Mouse (Mus musculus) telencephalon, adult 2 months (tissue): ENCODE results near the gene Mknk2.
"Not testable (repeated sequence)": the region's sequence is repeated elsewhere in the genome, so short reads cannot be mapped to it uniquely, and the experiment has no call there.

Experiments used
- DNase-seq: peaks from one replicate; pipeline ENCODE4 v3.0.0-alpha.2; 2011; ENCODE audit warnings: low read depth, low spot score

The Mknk2 gene

DNA sequence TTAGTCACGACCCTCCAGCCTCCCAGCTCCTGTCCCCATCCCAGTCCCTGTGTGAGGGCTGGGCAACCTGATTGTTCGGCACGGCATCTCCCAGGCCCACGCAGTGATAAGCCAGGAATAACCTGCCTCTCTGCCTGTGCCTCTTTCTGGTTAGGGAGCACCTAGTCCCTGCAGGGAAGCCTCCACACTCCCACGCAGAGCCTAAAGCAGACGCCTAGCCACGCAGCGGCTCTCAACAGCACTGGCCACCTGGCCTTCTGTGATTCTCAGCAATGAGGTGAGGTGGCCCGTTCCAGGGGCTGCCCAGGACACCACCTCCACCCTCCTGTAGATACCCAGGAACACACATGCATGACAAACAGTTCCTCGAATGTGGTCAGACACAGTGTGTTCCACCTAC is 27.5 kb downstream of the Mknk2 start:
- no peak for DNase-seq

DNA sequence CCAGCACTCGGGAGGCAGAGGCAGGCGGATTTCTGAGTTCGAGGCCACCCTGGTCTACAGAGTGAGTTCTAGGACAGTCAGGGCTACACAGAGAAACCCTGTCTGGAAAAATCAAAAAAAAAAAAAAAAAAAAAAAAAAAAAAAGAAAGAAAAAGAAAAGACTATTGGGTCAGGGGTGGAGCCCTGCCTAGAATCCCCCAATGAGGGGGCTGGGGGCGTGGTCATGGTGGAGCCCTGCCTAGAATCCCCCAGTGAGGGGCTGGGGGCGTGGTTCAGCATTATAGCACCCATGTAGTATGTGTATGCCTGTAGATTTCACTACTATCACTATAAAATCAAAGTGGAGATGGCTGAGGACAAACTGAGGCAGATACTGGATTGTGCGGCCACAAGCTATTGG is 28.0 kb downstream of the Mknk2 start:
- DNase-seq, result not testable (repeated sequence)

DNA sequence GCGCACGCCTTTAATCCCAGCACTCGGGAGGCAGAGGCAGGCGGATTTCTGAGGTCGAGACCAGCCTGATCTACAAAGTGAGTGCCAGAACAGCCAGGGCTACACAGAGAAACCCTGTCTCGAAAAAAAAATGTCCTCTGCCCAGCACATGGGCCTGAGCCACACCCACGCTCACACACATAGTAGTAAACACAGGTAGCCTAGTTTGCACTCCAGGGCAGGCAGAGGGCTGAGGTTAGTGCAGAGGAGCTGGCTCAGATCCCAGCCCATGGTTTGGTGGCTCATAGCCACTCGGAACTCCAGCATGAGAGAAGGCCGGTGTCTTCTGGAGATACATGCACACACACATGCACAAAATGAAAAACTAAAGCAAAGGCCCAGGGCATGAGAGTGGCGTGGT is 31.0 kb downstream of the Mknk2 start:
- DNase-seq, result no peak

GRCm38 (mm10) chr10:80635345-80635744 is 42.6 kb downstream of the Mknk2 start:
- no peak for DNase-seq

- no peak for DNase-seq
Observed at GRCm38 (mm10) chr10:80628925-80629324, 49.0 kb downstream of the Mknk2 start.

- no peak for DNase-seq
Observed at GRCm38 (mm10) chr10:80627685-80628084, 50.2 kb downstream of the Mknk2 start.

GRCm38 (mm10) chr10:80625764-80626163 is 52.1 kb downstream of the Mknk2 start:
- DNase-seq, result no peak

DNA sequence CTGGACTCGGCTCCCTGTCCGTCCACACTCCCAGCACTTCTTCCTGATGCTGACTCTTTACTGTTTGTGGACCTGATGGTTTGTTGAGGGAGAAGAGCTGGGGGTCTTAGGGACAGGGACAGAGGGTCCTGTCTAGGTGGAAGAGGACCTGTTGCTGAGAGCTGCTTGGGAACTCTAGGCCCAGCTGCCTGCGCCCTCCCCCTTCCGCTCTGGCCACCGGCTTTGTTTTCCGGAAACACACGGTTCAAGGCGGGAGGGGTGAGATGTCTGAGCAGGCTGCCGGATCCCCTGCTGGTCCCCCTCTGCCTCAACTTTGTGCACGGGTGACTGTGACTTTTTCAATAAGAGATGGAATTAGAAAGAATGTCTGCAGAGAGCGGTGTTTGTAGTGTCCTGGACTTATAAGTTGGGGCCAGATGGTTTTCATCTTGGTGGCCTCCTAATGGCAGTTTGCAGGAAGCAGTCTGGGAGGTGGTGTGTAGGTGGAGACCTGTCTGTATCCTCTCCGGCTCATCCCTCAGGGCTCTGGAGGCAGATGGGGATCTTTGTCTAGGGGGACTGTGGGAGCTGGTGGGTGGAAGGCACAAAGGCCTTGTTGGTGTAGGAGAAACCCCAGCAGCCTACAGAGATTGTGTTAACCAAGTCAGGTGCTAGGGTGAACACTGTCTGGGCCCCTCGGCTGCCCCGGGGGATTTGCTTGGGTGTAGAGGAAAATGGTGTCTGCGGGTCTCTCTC is 54.3 kb downstream of the Mknk2 start:
- peak; percentile 44 for DNase-seq

DNA sequence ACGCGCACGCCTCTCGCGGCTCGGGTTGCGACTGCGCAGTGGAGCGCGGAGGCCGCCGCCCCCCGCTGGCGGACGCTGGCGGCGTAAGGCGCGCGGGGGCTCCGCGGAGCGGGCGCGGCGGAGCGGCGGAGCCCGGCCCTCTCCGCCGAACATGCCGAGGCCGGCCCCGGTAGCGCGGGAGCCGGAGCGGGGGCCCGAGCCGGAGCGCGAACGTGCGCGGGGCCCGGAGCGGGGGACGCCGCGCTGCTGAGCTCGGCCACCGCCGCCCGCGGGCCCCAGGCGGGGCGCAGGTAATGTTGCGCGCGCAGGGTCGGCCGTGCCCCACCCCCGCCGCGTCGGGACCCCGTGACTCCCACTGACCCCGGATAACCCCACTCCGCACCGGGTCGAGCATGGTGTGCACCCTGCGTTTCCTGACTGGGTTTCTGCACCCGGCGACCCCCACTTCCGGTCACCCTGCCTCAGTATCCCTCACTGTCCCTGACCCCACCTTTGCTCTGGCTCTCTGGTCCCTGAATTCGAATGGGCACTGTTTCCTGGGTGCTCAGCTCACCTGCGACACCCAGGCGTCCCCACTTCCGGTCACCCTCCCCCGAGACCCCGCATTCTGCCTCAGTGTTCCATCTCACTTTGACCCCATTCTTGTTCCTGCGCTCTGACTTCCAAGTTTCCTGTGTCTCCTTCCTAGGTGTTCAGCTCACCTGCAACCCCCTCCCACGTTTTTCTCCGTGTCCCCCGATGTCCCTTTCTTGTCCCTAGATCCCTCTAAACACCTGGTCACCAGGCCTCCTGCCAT is 55.1 kb downstream of the Mknk2 start, which contains the start of gene Csnk1g2:
Gene Csnk1g2 (plus strand): TSS at position 178 of the 796 bp plus-strand sequence.
- no peak for DNase-seq

DNA sequence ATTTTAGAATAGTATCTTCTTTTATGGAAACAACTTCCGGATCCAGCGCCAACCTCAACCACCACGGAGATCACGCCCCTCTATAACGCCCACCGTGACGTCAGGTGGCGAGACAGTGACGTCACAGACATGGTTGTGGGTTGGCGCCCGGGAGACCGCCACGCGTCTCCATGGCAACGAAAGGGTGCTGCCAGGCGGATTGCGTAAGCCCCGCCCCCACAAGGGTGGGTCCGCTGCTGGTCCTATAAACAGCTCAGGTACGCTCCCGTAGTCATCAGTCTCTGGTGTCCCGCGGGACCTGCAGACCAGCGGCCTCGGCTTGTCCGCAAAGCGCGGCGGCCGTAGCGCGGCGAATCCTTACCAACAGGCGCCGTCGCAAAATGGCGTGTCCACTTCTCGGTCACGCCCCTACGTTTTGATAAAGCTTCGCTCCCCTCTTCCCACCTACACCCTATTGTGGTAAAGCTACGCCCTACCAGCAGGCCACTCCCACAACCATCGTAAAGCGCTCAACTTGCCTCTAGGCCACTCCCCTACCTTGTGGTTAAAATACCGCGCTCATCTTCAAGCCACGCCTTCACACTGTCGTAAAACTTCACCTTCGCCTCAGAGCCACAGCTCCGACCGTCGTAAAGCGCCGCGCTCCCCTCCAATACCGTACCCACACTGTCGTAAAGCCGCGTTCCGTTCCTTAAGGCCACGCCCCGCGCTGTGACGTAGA is 55.8 kb downstream of the Mknk2 start:
- peak; percentile 100 for DNase-seq

DNA sequence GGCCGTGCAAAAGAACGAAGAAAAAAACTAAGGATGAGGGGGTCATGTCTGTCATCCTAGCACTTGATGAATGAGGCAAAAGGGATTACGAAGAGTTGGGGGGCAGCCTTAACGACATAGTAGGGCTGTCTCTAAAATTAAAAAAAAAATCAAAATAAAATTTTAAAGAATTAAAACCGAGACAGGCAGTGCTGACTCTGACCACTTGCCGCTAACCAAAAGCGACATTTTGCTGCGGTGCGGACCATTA is 56.3 kb downstream of the Mknk2 start:
- DNase-seq, result no peak

DNA sequence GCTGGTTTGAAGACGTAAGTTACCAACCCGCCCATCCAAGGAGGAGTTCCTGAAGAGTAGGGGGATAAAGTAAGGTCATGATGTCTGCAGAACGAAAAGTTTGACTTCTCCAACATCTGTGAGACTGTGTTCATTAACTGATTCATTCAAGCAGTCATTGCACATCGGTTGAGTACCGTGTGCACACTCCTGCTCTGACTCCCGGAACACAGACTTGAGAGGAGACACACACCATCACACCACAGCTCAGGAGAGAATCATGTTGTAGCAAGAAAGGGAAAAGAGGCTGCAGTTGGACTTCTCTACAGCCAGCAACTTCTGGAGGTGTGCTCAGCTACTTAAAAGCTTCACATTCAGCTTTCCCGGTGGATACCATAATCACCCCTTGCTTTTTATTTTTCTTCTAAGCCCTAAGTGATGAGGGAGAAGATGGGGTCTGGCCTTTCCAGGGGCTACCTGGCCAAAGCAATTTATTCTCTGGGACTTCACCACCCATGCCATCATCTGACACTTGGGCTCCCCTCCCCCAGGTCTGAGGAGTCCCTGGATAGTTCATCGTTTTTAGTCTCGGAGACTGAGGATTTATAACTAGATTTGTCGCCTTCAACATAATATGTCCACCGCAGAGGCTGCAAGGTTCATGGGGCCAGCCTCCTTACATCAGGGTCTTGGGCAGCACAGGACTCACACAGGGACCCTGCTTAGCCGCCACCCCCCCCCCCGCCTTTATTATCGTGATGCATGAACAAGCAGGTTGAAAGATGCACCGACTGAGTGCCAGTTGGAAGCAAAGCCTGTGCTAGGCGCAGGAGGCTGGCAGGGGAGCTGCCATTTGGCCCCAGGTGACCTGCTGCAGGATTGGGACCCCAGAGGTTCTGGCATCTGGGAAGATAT is 56.9 kb downstream of the Mknk2 start:
- no peak for DNase-seq

DNA sequence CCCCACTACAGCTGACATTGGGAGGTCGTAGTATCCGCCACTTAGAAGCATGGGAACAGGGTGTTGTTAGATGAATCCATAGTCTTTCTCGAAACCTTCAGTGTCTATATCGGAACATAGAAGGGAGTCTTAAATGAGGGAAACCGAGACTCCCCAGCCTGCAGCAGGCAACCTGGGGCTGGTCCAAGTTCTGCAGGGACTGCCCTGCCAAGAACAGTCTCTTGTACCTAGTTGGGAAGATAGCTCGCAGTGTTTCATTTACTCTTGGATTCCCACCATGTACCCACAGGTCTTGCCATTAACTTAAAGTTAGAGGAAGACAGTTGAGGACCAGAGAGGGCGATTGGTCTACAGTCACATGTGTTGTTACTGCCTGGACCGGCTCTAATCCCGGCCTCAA is 57.5 kb downstream of the Mknk2 start:
- no peak for DNase-seq

- DNase-seq, result no peak
Observed at GRCm38 (mm10) chr10:80619465-80620244, 58.3 kb downstream of the Mknk2 start.

GRCm38 (mm10) chr10:80618181-80618580 is 59.7 kb downstream of the Mknk2 start:
- DNase-seq, result no peak
